Mouse (Mus musculus) liver, adult 2 months (tissue): Measurements from ENCODE around the gene Myocd.

Experiments used
- CTCF ChIP-seq: fragments of 200-500 bp; IDR thresholded peaks from 2 replicates; pipeline ENCODE4 v1.5.1; 2011; ENCODE audit warnings: low read depth, low read length, control low read depth
- POLR2A ChIP-seq: fragments of 200-500 bp; IDR thresholded peaks from 2 replicates; pipeline ENCODE4 v1.6.1; 2011; ENCODE audit warnings: low read length, control low read depth; ENCODE audit not compliant: insufficient read depth; ENCODE audit errors: extremely low read depth

DNA sequence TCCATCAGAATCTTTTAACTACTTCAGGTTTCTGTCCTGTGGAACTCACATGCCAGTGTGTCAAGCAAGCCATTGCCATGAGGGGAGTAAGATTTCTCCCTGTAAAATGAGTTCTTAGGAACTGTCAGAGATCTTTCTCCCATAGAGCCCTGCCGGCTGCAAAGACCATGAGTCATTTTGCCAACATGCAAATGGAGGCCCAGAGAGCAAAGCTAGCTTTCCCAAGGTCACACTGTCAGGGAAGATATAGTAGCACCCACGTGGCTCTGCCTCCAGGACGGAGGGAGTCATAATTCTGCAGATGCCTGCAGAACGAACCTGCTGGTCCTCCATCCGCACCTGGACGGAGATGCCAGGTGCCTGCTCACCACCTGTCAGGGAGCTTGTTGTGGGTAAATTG is 6.3 kb downstream of the Myocd start:
- TF ChIP-seq CTCF (no peak), POLR2A (no peak)
